Mouse (Mus musculus) heart, adult 11 months (tissue): ENCODE data around the gene Lrfn4.

Experiments
- DNase-seq: peaks from one replicate; pipeline ENCODE4 v3.0.0; 2022

The Lrfn4 gene

DNA sequence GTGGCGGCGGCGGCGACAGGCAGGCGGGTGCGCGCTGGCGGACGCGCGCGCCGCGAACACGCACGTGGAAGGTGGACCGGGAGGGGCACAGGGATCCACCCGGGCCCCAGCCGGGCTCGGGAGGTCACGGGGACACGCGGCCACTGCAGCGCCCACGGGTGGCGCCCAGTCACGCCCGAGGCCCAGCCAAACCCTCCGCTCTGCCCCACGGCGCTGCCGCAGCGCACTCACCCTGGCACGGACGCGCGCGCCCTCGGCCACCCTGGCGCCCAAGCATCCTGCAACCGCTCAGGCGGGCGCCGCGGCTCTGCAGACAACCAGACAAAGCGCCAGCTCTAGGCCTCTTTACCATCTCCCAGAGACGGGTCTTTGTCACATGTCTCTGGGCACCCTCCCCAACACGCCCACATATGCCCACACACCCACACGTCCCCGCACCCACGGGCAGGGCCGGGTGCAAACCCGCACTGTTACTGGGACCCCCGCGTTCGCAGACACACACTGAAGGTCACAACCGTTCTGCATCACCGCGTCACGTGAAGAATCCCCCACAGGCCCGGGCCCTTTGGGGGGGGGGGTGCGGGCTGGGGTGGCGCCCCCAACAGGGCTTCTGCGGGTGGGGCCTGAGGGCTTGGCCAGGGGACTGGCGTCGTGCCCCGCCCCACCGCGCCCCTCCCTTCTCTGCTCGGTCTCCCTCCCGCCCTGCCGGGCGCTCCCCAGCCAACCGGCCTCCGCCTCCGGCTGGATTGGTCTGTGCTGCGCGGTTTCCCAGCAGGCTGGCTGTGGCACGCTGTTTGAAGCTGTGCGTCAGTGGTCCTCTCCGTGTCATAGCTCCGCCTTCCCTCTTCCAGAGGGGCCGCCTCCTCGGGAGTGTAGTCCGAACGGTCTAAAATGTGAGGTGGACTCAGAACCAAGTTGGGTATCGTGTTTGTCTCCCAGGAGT is at the start of gene Lrfn4:
TSS of gene Lrfn4 (minus strand) at position 517 of the 943 bp plus-strand sequence.
- DNase-seq: peak; percentile 99

DNA sequence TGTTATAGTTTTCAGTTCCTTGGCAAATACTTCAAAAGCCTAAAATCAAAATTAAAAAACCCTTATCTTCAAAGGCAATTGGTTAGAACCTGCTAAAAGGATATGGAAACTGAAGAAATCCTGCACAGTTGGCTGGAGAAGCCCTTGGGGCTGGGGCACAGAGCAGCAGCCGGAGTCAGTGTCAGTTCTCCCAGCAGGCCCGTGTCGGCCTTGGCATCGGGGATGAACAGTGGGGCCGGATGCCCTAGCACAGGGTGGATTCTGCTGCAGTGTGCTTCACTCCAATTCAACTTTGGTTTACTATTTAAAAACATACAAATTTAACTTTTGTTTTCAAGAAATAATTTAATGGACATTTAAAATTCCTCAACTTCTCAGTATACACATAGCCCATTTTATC is 42.7 kb upstream of the Lrfn4 start:
- peak; percentile 24 for DNase-seq

DNA sequence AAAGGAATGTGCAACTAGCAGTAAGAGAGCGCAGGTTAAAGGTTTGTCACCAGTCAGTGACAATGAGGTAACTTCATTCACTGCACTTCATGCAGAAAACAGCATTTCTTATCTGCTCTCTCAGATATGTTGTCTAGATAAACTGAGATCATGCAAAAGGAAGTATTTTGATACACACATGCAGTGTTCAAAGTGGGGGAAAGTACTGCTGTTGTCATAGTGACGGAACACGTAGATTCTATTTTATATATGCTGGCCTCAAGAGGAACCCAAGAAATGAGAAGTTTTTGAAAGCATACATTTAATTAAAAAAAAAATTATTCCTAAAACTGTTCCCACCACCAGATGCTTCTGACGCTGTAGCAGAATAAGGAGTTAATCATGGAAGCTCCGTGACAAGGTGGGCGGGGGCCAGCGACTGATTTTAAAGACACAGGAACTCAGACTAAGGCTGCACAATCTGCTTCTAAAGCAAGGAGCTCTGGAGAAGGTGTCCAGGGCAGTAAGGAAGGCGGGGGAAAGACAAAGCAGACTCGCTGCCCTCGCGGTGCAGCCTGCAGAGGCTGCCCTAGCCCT is 31.5 kb upstream of the Lrfn4 start:
- DNase-seq: no peak

DNA sequence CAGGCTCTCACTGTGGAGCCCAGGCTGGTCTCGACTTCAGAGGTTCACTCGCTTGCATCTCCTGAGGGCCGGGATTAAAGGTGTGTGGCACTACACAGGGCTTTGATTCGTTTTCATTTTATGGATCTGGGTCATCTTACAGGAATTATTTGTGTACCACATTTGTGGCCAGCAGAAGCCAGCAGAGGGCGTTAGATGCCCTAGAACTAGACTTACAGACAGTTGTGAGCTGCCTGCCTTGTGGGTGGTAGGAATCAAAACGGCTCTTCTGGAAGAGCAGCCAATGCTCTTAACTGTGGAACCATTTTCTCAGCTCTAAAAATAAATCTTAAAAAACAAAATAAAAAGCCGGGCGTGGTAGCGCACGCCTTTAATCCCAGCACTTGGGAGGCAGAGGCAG is 28.8 kb upstream of the Lrfn4 start:
- DNase-seq: no peak

DNA sequence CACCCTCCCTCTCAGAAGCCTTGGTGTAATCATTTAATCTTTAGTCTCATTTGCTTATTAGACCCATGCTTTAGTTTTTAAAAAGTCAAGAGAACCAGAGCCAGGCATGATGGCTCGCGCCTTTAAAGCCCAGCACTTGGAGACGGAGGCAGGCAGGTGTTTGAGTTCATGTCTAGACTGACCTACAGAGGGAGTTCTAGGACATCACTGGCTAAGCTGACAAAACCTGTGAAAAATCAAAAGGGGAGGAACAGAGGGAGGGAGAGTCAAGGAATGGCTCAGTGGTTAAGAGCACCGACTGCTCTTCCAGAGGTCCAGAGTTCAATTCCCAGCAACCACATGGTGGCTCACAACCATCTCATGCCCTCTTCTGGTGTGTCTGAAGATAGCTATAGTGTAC is 20.5 kb upstream of the Lrfn4 start:
- DNase-seq: no peak

DNA sequence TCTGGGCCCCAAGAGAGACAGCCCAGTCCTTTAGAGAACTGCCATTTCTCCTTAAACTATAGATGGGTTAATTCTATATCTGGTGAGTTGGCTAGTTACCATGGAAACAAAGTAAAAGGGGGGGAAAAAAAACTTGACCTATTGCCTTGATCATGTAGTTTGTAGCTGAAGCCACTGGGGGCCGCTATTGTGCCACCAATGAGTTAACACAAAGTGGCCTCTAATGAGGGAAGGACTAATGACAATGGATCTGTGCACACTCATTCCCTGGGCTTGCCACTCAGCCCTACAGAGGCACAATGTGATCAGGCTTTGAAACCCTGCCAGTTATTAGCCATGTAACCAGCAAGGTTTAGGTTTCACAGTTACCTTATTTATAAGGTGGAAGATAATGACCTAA is 13.4 kb upstream of the Lrfn4 start:
- peak; percentile 90 for DNase-seq

DNA sequence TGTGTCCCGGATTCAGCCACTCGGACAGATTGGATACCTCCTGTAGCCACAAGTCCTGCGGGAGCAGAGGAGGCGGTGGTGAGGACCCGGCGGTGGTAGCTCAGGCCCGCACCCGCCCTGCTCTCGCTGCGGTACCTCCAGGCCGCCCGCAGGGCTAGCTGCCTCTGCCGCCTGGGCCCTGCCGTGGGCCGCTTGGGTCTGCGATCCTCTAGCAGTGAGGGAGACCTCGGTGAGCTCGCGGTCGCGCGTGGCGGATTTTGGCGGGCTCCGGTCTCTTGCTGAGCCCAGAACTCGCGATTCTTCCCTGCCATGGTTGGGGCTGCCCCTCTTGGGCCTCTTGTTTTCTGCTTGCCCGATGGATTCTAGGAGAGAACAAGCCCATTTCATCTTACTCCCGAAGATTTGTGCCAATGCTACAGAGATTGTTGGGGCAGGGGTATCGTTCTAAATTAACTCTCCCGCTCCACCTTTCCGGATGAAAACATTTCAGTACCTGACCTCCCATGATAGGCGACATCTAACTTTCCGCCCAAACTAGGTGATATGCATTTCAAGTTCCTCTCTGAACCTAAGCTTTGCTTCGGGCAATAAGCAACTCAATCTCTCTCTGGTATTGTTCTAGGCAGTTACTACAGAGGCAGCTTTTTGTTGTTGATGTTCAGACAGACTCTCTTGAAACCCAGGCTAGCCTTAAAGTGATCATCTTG is 10.5 kb upstream of the Lrfn4 start:
- no peak for DNase-seq

DNA sequence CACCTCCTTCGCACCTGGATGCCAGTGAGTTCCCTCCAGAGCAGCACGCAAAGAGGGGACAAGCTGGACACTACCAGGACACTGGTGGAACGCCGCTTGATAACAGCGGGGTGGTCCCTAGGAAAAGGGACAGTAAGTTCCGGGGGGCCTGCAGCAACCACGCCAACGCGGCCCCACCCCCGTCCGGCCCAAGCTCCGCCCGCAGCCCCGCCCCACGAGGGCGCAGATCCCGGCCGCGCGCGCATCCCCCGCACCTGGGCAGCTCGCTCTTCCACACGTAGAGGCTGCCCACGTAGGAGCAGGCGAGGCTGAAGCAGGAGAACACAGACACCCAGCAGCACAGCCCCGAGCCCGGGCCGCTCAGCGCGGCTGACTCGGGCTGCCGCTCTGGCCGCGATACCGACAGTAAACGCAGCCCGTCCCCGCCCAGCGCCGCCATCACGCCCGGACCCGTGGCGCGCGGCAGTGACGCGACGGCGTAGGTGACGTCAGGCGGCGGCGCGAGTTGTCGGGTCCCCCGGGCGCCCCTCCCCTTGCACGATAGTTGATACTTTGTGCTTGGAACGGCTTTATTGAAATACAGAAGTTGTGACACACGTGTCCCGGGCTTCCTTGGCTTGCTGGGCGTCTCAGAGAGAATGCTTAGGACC is 9.8 kb upstream of the Lrfn4 start, which contains the start of gene Rce1:
TSS of gene Rce1 (minus strand) at position 463 of the 650 bp plus-strand sequence.
- peak; percentile 99 for DNase-seq

DNA sequence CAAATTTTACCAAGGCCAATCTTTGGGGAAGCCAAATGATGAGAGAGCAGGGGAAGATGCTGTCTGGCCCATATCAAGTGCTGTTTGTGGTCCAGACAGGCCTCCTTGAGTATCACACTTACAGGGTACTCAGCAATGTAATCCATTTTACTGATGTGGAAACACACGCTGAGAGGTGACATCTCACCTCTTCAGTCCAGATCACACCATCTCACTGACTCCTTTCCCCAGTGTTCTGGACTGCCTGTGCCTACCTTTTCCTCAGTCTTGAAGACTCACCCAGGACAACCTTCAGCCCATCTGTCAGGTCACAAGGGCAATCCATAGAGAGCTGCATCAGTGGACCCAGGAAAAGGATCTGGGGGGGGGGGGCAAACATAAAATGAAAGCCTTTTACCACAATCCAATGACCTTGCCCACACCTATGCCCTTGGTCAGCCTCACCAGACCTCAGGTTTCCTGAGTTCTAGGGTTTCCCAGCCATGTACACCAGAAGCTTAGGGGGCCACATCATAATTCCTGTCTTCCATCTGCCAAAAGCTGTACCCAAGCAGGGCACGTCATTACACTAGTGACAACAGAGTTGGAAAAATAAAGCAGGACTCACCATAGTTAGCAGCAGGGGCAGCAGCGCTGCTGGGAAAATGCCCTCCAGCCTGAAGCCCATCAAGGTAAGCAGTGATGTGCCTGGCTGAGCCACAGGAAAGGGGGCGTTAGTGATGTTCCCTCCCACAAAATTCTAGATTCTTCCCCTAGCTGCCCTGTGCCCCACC is 9.1 kb upstream of the Lrfn4 start:
- DNase-seq: peak; percentile 83

DNA sequence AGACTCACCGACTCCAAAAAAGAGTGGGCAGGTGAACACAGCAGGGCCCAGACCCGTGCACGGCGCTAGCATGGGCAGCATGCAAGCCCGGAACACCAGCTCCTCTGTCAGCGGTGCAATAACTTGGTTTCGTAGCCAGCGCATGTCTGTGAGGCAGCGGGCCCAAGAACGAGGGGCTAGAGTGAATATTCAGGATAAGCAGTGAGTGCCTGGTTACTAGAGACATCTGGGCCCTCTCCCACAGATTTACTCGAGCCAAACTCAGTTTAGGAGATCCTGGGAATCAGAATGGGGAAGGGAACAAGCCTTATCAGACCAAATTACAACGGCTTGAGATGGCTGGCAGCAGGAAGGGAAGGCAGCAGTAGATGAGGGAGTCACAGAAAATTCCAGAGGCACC is 8.5 kb upstream of the Lrfn4 start:
- DNase-seq: peak; percentile 89

DNA sequence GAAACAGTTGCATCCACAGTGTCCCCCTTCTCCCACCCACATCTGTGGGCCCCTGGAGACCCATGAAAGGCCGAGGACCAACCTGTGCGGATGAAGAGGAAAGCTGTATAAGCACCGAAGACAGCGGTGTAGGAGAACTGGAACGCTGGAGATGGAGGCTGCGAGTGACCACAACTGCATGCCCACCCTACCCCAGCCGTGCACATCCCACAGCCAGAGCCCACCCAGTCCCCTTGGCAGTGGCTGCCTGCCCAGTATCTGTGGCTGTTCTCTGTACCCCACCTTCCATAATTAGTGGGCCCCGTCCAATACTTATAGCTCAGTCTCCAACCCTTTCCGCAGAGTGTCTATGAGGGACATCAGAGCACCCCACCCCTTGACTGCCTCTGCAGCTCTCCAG is 8.0 kb upstream of the Lrfn4 start:
- DNase-seq: peak; percentile 88

DNA sequence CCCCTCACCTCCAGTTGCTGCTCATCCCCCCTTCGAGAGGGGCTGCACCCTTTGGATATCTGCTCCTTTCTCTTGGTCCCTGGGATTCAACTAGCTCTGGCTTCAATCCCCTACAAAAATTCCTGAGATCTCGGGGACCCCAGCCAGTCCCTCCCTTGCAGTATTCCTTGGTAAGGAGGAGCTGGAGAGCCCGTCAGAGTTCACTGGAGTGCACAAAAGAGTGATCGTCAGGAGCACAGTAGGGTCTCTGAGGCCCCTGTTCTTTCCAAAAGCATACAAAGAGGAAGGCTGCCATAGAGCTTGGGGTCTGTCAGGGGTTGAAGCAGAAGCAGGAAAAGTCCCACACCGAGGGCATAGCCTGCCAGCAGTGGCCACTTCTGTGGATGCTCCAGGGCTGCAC is 7.3 kb upstream of the Lrfn4 start:
- DNase-seq: peak; percentile 87

DNA sequence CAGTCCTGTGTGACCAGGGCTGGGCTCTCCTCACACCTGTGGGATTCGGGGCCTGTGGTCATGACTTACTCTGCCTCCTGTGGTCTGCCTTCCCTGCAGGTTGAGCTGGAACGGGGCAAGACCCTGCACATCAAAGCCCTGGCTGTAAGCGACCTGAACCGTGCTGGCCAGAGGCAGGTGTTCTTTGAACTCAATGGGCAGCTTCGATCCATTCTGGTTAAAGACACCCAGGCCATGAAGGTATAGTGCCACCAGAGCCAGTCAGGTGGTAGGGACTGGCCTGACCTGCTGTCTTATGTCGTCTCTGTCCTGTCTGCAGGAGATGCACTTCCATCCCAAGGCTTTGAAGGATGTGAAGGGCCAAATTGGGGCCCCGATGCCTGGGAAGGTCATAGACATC is 5.3 kb upstream of the Lrfn4 start:
- peak; percentile 88 for DNase-seq

DNA sequence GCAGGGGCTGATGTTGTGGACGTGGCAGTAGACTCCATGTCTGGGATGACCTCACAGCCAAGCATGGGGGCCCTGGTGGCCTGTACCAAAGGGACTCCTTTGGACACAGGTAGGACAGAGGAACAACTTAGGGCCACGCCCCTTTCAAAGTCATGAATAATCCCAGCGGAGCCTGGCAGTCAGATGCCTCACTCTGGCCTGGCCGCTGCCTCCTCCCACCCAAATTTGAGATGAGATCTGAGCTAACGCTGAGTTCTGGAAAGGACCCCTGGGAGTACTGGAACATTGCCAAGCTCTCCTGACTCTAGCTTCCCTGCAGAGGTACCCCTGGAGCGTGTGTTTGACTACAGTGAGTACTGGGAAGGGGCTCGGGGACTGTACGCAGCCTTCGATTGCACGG is 4.0 kb upstream of the Lrfn4 start:
- peak; percentile 90 for DNase-seq

DNA sequence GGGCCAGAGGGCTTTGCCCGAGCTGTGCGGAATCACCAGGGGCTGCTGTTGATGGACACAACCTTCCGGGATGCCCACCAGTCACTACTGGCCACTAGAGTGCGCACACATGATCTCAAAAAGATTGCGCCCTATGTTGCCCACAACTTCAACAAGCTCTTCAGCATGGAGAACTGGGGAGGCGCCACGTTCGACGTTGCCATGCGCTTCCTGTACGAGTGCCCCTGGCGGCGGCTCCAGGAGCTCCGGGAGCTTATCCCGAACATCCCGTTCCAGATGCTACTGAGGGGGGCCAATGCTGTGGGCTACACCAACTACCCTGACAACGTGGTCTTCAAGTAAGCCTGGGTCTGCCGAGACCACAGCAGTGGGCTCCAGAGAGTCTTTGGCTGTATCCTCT is 2.7 kb upstream of the Lrfn4 start:
- no peak for DNase-seq

DNA sequence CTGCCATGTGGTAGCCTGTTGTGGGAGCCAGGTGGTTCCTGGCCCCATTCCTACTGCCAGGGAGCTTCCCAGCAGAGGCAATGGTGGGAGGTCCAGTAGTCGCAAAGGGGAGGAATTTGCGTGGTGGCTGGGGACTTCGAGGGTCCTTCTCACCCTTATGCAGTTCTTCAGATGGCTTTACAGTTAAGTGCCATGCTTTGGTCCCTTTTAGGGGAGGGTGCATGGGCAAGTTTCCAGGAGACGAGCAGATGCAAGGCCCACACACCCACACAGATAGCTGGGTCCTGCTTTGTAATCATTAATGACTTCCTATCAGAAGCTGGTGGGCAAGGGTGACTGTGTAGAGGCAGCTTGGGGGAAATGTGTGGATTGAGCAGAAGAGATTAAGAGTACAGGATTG is 1.1 kb upstream of the Lrfn4 start:
- DNase-seq: no peak

DNA sequence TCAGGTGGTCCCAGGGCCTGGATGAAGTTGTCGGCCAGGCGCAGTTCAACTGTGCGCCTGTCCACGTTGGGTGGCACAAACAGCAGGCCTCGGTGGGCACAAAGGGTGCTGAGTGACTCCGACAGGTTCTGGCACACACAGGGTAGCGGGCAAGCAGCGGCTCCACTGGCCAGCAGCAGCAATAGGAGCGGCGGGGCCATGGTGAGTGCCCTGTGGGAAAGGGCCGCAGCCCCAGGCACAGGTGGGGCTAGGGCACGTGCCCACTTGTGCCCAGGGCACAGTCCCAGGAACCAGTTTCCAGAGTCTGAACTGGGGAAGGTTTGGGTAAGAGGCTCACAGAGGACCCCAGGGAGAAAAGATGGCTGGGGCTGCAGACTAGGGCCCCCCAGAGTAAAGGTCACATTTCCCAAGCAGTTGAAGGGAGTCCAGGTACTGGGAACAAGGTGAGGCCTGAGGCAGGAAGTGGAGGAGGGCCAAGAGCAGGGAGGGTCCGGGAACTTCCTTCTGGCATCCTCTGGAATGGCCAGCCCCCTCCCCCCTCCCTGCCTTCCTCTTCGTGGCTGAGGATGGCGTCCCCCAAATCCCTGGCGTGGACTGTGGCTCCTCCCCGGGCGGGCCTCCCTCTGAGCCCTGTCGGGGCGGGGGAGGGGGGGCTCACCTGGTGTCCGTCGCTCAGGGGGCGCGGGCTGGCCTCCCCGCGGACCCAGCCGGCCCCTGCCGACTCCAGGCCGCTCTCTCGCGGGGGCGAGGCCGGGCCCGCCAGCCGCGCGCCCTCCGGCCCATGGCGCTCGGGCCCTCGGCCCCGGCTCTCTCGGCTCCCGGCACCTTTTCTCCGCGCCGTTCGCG is 939 bp downstream of the Lrfn4 start:
- peak; percentile 93 for DNase-seq

DNA sequence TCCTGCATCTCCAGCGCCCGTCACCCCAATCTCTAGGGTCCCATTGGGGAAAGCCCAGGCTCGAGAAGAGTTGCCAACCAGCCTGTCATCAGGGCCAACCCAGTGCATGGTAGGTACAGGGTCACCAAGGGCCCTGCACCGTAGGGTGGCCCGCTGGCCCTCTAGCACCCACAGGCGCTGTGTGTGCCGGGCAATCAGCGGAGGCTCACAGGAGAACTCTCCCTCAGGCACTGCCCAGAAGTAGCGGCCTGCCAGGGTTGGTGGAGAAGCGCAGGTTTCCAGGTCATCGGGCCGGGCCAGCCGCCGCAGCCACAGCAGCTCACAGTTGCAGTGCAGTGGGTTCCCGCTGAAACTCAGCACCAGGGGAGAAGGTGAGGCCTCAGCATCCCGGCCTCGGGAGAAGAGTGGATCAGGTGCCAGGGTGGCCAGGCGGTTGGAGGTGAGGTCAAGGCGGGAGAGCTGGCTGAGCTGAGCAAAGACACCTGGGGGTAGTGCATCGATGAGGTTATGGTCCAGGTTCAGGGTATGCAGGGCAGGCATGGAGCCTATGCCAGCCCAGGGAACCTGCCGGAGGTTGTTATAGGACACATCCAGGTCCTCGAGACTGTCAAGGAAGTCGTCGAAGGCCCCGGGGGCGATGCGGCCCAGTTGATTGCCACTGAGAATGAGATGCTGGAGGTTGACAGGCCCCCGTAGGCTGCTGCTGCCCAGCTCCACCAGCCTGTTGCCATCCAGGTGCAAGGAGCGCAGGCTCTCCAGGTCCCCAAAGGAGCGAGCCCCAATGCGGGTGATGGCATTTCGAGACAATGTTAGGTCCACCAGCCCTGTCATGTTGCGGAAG is 1.8 kb downstream of the Lrfn4 start:
- peak; percentile 91 for DNase-seq

DNA sequence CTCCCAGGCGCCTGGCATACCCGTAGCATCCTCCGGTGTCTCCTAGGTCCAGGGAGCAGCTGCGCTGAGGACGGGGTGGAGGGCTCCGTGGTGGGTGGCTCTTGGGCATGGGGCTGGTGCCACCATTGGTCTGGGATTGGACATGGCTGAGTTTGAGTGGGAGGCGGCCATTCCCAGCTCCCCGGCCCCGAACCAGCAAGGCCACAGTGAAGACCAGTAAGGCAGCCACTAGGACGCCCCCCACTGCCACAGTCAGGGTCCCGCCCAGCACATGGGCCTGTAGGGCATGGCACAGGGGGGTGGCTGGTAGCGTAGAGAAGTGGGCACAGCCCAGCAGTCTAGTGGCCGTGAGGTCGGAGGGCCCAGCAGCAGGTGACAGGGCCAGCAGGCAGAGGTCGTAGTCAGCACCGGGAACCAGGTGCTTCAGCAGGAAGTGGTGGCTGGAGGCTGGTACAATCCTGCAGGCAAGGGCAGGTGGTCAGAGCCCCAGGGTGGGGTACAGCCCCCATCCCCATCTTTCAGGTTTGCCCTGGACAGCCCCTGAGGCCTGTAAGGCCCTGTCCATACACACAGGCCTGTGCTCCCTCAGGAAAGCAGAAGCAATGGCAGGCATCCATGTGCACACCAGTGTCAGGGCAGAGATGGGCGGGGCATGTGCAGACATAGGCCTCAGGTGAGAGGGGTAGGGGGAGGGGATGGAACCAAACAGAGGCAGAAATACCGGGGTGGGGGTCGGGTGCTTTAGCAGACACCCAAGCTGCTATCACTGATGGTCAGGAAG is 3.1 kb downstream of the Lrfn4 start:
- peak; percentile 92 for DNase-seq

DNA sequence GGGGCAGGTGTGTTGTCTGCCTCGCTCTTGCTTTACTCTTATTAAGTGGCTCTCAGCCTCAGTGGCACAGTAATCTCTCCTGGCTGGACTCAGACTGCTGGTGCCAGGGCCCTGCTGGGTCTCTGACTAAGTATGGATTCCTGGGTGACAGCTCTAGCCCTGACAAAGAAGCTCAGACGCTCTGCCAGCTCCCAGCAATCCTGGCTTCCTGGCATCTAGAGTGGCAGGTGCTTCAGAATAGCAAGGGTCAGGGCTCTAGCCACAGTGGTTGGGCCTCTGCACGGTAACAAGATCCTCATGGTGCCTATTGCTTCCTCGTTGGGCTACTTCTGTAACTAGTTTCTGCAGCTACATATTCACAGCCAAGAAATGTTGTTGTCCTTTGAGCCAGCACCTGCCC is 5.4 kb downstream of the Lrfn4 start:
- DNase-seq: peak; percentile 96
